Mouse (Mus musculus) olfactory bulb, adult 2 months (tissue): ENCODE data around the gene Mta1.

Experiments
- CTCF ChIP-seq: fragments of 200-500 bp; IDR thresholded peaks from 2 replicates; pipeline ENCODE4 v1.5.1; 2012; ENCODE audit warnings: low read depth, mild to moderate bottlenecking, low read length, moderate library complexity; ENCODE audit not compliant: insufficient read depth
- POLR2A ChIP-seq: fragments of 200-500 bp; IDR thresholded peaks from 2 replicates; pipeline ENCODE4 v1.6.1; 2012; ENCODE audit warnings: mild to moderate bottlenecking, low read depth, low read length, moderate library complexity; ENCODE audit not compliant: insufficient read depth

GRCm38 (mm10) chr12:113090053-113090452, 8.0 kb upstream of the Mta1 start:
- TF ChIP-seq POLR2A (no peak), CTCF (no peak)
